Mouse (Mus musculus): ENCODE measurements at regions not wholly inside any gene's neighbourhood (a gene's known extent, or its start where the extent isn't known, plus 50 kb on each side); places are given as distances from the start of the nearest gene placed in this dataset.

GRCm38 (mm10) chr3:70594785-70595184 is 587.4 kb downstream of the Otol1 start:
- DNase-seq (ENCODE audit: low spot score) = no peak
